ENCODE assay signal across 8 mouse cellular contexts in genomic region chr11:46310647-46311063, GRCm38 (mm10). TPM values are rescaled to one million over a fixed set of nuclear protein-coding genes. Genes with fewer than 3 reads are reported as not detected.
DNase-seq lines count a peak whose midpoint lies in the region; ATAC-seq and TF ChIP-seq lines count a peak whose summit lies in the region.

No protein-coding gene starts in this region.

- WGBS in heart, embryonic 15.5 days = 70% methylated on average over 5 of the region's 5 CpGs
- 16% methylated on average over 5 of the region's 5 CpGs for WGBS in forebrain, postnatal 0 days
- WGBS in midbrain, embryonic 11.5 days = 67% methylated on average over 5 of the region's 5 CpGs

- H3K4me2 ChIP-seq in heart, embryonic 15.5 days = peak overlapping the region; percentile 99
- peak overlapping the region; percentile 83 for H3K4me2 ChIP-seq in forebrain, postnatal 0 days (ENCODE audit: low read depth)
- H3K4me2 ChIP-seq in midbrain, embryonic 11.5 days = peak overlapping the region; percentile 95

- no peaks in the 10 kb centered on the region for H3K36me3 ChIP-seq in heart, embryonic 15.5 days
- H3K36me3 ChIP-seq in forebrain, postnatal 0 days (ENCODE audit: insufficient read depth) = no peaks in the 10 kb centered on the region
- no peaks in the 10 kb centered on the region for H3K36me3 ChIP-seq in midbrain, embryonic 11.5 days (ENCODE audit: control insufficient read depth, insufficient read depth, low read length)

- TF ChIP-seq CTCF in forebrain, postnatal 0 days (IDR thresholded peaks at IDR 0.05; ENCODE audit: low read depth) = no peak

- H3K9ac ChIP-seq in heart, embryonic 15.5 days = no peak overlapping the region
- H3K9ac ChIP-seq in forebrain, postnatal 0 days = peak overlapping the region; percentile 97
- no peak overlapping the region; the same call in 1 of the 2 replicates for H3K9ac ChIP-seq in midbrain, embryonic 11.5 days (ENCODE audit: low read length)

- H3K27ac ChIP-seq in heart, embryonic 15.5 days = no peak overlapping the region
- H3K27ac ChIP-seq in forebrain, postnatal 0 days (ENCODE audit: low read depth, low read length) = peak overlapping the region; percentile 92
- no peak overlapping the region for H3K27ac ChIP-seq in midbrain, embryonic 11.5 days (ENCODE audit: low read depth, low read length)

- H3K4me1 ChIP-seq in heart, embryonic 15.5 days (replicated peaks) = peaks cover 18% of the 10 kb centered on the region
- H3K4me1 ChIP-seq in forebrain, postnatal 0 days (ENCODE audit: insufficient read depth) = peaks cover 15% of the 10 kb centered on the region
- H3K4me1 ChIP-seq in midbrain, embryonic 11.5 days (ENCODE audit: control insufficient read depth, insufficient read depth, low read length) = peaks cover 19% of the 10 kb centered on the region

- DNase-seq in heart, adult 8-10 months (ENCODE audit: low spot score) = no peak
- peak; percentile 59 for DNase-seq in CD4-positive helper T cell, adult 2 months (ENCODE audit: low read depth, low spot score)
- DNase-seq in forebrain, postnatal 0 days = peak; percentile 72
- DNase-seq in midbrain, embryonic 11.5 days (ENCODE audit: low spot score, missing footprints) = peak; percentile 90
- no peak for DNase-seq in adrenal gland, postnatal 36 days
- no peak for DNase-seq in adrenal gland, adult 18-20 months (ENCODE audit: low spot score in 2 of 2)

- peak overlapping the region; percentile 81 for H3K4me3 ChIP-seq in heart, embryonic 15.5 days
- peak overlapping the region; percentile 88 for H3K4me3 ChIP-seq in forebrain, postnatal 0 days (ENCODE audit: low read depth, low read length)
- H3K4me3 ChIP-seq in midbrain, embryonic 11.5 days (ENCODE audit: low read depth, low read length) = peak overlapping the region; percentile 74

- peaks cover 12% of the 10 kb centered on the region for H3K27me3 ChIP-seq in heart, embryonic 15.5 days
- H3K27me3 ChIP-seq in forebrain, postnatal 0 days (ENCODE audit: insufficient read depth, low read length) = no peaks in the 10 kb centered on the region
- no peaks in the 10 kb centered on the region for H3K27me3 ChIP-seq in midbrain, embryonic 11.5 days (ENCODE audit: control insufficient read depth, insufficient read depth, low read length)

- no peak for ATAC-seq in heart, embryonic 15.5 days (replicated peaks; ENCODE audit: insufficient number of reproducible peaks, insufficient read depth, low FRiP score, low read depth)
- peak; percentile 71 for ATAC-seq in forebrain, postnatal 0 days
- no peak for ATAC-seq in midbrain, embryonic 11.5 days (ENCODE audit: low FRiP score)
- ATAC-seq in inflammation-experienced regulatory T-cells, adult 6 months = no peak

- H3K9me3 ChIP-seq in heart, embryonic 15.5 days (replicated peaks) = no peaks in the 10 kb centered on the region
- H3K9me3 ChIP-seq in forebrain, postnatal 0 days (ENCODE audit: low read length) = no peaks in the 10 kb centered on the region
- no peaks in the 10 kb centered on the region for H3K9me3 ChIP-seq in midbrain, embryonic 11.5 days (ENCODE audit: control insufficient read depth, low read length)

RNA-seq across cellular contexts. Expression of gene Cyfip2, which starts 2.0 kb away (rescaled TPM):
- polyA plus RNA-seq in heart, embryonic 15.5 days (2015; fragmentation: Nextera tagmentation; extraction: Ambion mirVana) = 7.2 and 12.1 TPM in 2 replicates
- 10 to 100 TPM; 63.9 to 70.3 (median 66.7) TPM for total RNA-seq in heart, adult 8-10 months (2022)
- total RNA-seq in forebrain, postnatal 0 days (2014; rRNA removed) = 92.5 and 114 TPM in 2 replicates
- polyA plus RNA-seq in forebrain, postnatal 0 days (2015; fragmentation: Nextera tagmentation; extraction: Ambion mirVana) = 54.9 and 75.8 TPM in 2 replicates
- polyA plus RNA-seq in midbrain, embryonic 11.5 days (2014; fragmentation: Nextera tagmentation; extraction: Ambion mirVana) = 34.0 and 40.4 TPM in 2 replicates
- 10 to 100 TPM; 84.0 to 88.8 TPM for total RNA-seq in adrenal gland, postnatal 36 days (2021)
- 10 to 100 TPM; 64.0 to 82.6 (median 70.0) TPM for polyA plus RNA-seq in inflammation-experienced regulatory T-cells, adult 6 months (2017; shearing (Covaris generic))
- total RNA-seq in adrenal gland, adult 18-20 months (2021) = 10 to 100 TPM; 55.9 to 77.0 TPM

Comparison
In these comparisons a context has a peak if more than half of its experiments do, and no peak if none do; other contexts are left out.
1. DNase-seq: peak in CD4-positive helper T cell, adult 2 months (single experiment), forebrain, postnatal 0 days (single experiment) and midbrain, embryonic 11.5 days (single experiment); none in heart, adult 8-10 months (single experiment), adrenal gland, postnatal 36 days (0 of 2) and adrenal gland, adult 18-20 months (0 of 2).
2. Peak in every context shown above with its lines, with median percentiles within 50 percentile points of each other: H3K4me2 ChIP-seq and H3K4me3 ChIP-seq.